13 mouse cellular contexts compared by ENCODE assay signal in genomic region chr3:97363418-97364098, GRCm38 (mm10). TPM values are rescaled to one million over a fixed set of nuclear protein-coding genes. Genes with fewer than 3 reads are reported as not detected.
DNase-seq lines count a peak whose midpoint lies in the region; ATAC-seq lines count a peak whose summit lies in the region.
"Had no signal": no experiment of that assay in that cellular context is flagged by ENCODE, and none has a peak within 500 bp of the region (broad histone marks: within the 10 kb centered on the region; RNA-seq: fewer than 3 reads in every experiment).

No protein-coding gene starts in this region.

- H3K27me3 ChIP-seq in heart, embryonic 16.5 days (ENCODE audit: control insufficient read depth, insufficient read depth, low read length): no peaks in the 10 kb centered on the region
- H3K27me3 ChIP-seq in hindbrain, embryonic 10.5 days (ENCODE audit: insufficient read depth, poor library complexity, severe bottlenecking): no peaks in the 10 kb centered on the region
- H3K27me3 ChIP-seq: midbrain, embryonic 15.5 days had no signal

- peak overlapping the region; percentile 15; the same call in 1 of the 2 replicates for H3K4me2 ChIP-seq in heart, embryonic 16.5 days (ENCODE audit: low read depth, low read length)
- H3K4me2 ChIP-seq: midbrain, embryonic 15.5 days had no signal

- H3K9ac ChIP-seq in heart, embryonic 16.5 days (ENCODE audit: low read length): no peak overlapping the region
- H3K9ac ChIP-seq: midbrain, embryonic 15.5 days had no signal

- no peaks in the 10 kb centered on the region for H3K36me3 ChIP-seq in heart, embryonic 16.5 days (ENCODE audit: control insufficient read depth, insufficient read depth)
- no peaks in the 10 kb centered on the region for H3K36me3 ChIP-seq in hindbrain, embryonic 10.5 days
- H3K36me3 ChIP-seq: midbrain, embryonic 15.5 days had no signal

- WGBS in heart, embryonic 16.5 days: 18% methylated on average over 3 of the region's 3 CpGs
- 76% methylated on average over 3 of the region's 3 CpGs for WGBS in hindbrain, embryonic 10.5 days

- DNase-seq in testis, postnatal 14 days (ENCODE audit: low spot score): peak; percentile 10
- DNase-seq in testis, postnatal 10 days (ENCODE audit: low spot score): no peak
- DNase-seq in kidney, postnatal 14 days: peak; percentile 82
- DNase-seq in hindbrain, embryonic 10.5 days (ENCODE audit: low spot score): no peak
- DNase-seq in thymus, postnatal 36 days: no peak
- DNase-seq: retina, postnatal 1 day had no signal

- 0 out of 2 replicates have a peak overlapping the region, but pooled peaks have one; percentile 3 for H3K27ac ChIP-seq in heart, embryonic 16.5 days (ENCODE audit: low read length)
- no peak overlapping the region for H3K27ac ChIP-seq in hindbrain, embryonic 10.5 days
- H3K27ac ChIP-seq: midbrain, embryonic 15.5 days had no signal

- ATAC-seq in heart, embryonic 16.5 days (replicated peaks; ENCODE audit: extremely low read depth, insufficient read depth, low FRiP score): peak; percentile 88
- ATAC-seq in inflammation-experienced regulatory T-cells, adult 6 months: no peak
- ATAC-seq: midbrain, embryonic 15.5 days; Patski had no signal

- H3K4me1 ChIP-seq in heart, embryonic 16.5 days (ENCODE audit: control insufficient read depth, insufficient read depth, low read length): peaks cover 10% of the 10 kb centered on the region
- peaks cover 2% of the 10 kb centered on the region; the same call in 1 of the 2 replicates for H3K4me1 ChIP-seq in hindbrain, embryonic 10.5 days (replicated peaks)
- H3K4me1 ChIP-seq: midbrain, embryonic 15.5 days had no signal

- H3K4me3 ChIP-seq in heart, embryonic 16.5 days (ENCODE audit: low read length): no peak overlapping the region
- no peak overlapping the region for H3K4me3 ChIP-seq in hindbrain, embryonic 10.5 days
- H3K4me3 ChIP-seq: midbrain, embryonic 15.5 days had no signal

- H3K9me3 ChIP-seq in heart, embryonic 16.5 days (replicated peaks; ENCODE audit: control insufficient read depth, low read length): no peaks in the 10 kb centered on the region; the same call in 1 of the 2 replicates
- no peaks in the 10 kb centered on the region for H3K9me3 ChIP-seq in hindbrain, embryonic 10.5 days
- H3K9me3 ChIP-seq: midbrain, embryonic 15.5 days had no signal

RNA-seq across cellular contexts. Expression of gene Olfr1402, which starts 58.3 kb away (rescaled TPM):
- polyA plus RNA-seq in heart, embryonic 16.5 days (2015; fragmentation: Nextera tagmentation; extraction: Ambion mirVana): not detected in 2 replicates
- polyA plus RNA-seq in inflammation-experienced regulatory T-cells, adult 6 months (2017; shearing (Covaris generic)): not detected
- 0.04 TPM in 1 of 2 replicates, not detected in the other for polyA plus RNA-seq in hindbrain, embryonic 10.5 days (2016; fragmentation: Nextera tagmentation; extraction: Ambion mirVana)
- polyA plus RNA-seq: cortical plate, adult 2 months; frontal cortex, adult 2 months; midbrain, embryonic 15.5 days; Patski; thymus, postnatal 0 days had no signal

Comparison
In these comparisons a context has a peak if more than half of its experiments do, and no peak if none do; other contexts are left out.
1. DNase-seq: peak in testis, postnatal 14 days (single experiment) and kidney, postnatal 14 days (single experiment); none in testis, postnatal 10 days (single experiment), hindbrain, embryonic 10.5 days (single experiment) and thymus, postnatal 36 days (0 of 2).